Mouse (Mus musculus) forebrain, postnatal 0 days (tissue): ENCODE results near the gene Sh3bgrl3. TPM values are rescaled to one million over a fixed set of nuclear protein-coding genes. Genes with fewer than 3 reads are reported as not detected.
A peak's percentile ranks its signal among the peaks of the same experiment; 100 is the strongest.

Experiments
- ATAC-seq: fragments of 200-750 bp; cut with Nextera tagmentation; 2 replicates; pipeline ENCODE4 v1.8.0; 2017; ENCODE audit warnings: mild to moderate bottlenecking, moderate library complexity
- DNase-seq: peaks from one replicate; pipeline ENCODE4 v3.0.0-alpha.2; 2015
- H3K27ac ChIP-seq: fragments of 300-500 bp; sonication (generic); 2 replicates; pipeline ENCODE4 v1.5.1; 2014; ENCODE audit warnings: low read depth, mild to moderate bottlenecking, antibody characterized with exemption, low read length, moderate library complexity, mixed read lengths
- H3K27me3 ChIP-seq: fragments of 300-500 bp; sonication (generic); 2 replicates; pipeline ENCODE4 v1.6.1; 2014; ENCODE audit warnings: mild to moderate bottlenecking, low read length, mixed read lengths; ENCODE audit not compliant: insufficient read depth
- H3K36me3 ChIP-seq: fragments of 300-500 bp; sonication (generic); 2 replicates; pipeline ENCODE4 v1.6.1; 2014; ENCODE audit warnings: mild to moderate bottlenecking, moderate library complexity; ENCODE audit not compliant: insufficient read depth
- H3K4me1 ChIP-seq: fragments of 300-500 bp; sonication (generic); 2 replicates; pipeline ENCODE4 v1.6.1; 2014; ENCODE audit warnings: antibody characterized with exemption; ENCODE audit not compliant: insufficient read depth
- H3K4me2 ChIP-seq: fragments of 300-500 bp; sonication (generic); 2 replicates; pipeline ENCODE4 v1.6.1; 2014; ENCODE audit warnings: low read depth, mild to moderate bottlenecking, moderate library complexity
- H3K4me3 ChIP-seq: fragments of 300-500 bp; sonication (generic); 2 replicates; pipeline ENCODE4 v1.5.1; 2014; ENCODE audit warnings: low read depth, low read length, mixed read lengths
- H3K9ac ChIP-seq: fragments of 300-500 bp; sonication (generic); 2 replicates; pipeline ENCODE4 v1.6.1; 2014; ENCODE audit warnings: mild to moderate bottlenecking
- H3K9me3 ChIP-seq: fragments of 300-500 bp; sonication (generic); 2 replicates; pipeline ENCODE4 v1.6.1; 2016; ENCODE audit warnings: low read length
- CTCF ChIP-seq: sonication (generic); IDR thresholded peaks from 2 replicates; pipeline ENCODE4 v1.5.1; 2016; ENCODE audit warnings: antibody characterized with exemption, control low read depth, low read depth
- WGBS: fragments of 180-500 bp; shearing (Covaris S2); extraction: QIAGEN DNeasy Blood & Tissue Kit; methylation state at CpG from one replicate; pipeline ENCODE4 v1.1.7; 2014; 5-methylcytosine and 5-hydroxymethylcytosine counted together
- polyA plus RNA-seq: library from polyadenylated mRNA; unstranded; fragments of >200 nt; fragmentation: Nextera tagmentation; extraction: Ambion mirVana; gene quantifications from 2 replicates; pipeline ENCODE4 v1.2.1, GENCODE M21; 2015
- total RNA-seq: library from RNA; depleted of rRNA; stranded (reverse); fragments of >200 nt; gene quantifications from 2 replicates; pipeline ENCODE4 v1.2.3, GENCODE M21; 2014

Sh3bgrl3 gene
- total and polyA plus RNA-seq, 2 experiments from 2014 or later = 162 to 579 TPM

DNA sequence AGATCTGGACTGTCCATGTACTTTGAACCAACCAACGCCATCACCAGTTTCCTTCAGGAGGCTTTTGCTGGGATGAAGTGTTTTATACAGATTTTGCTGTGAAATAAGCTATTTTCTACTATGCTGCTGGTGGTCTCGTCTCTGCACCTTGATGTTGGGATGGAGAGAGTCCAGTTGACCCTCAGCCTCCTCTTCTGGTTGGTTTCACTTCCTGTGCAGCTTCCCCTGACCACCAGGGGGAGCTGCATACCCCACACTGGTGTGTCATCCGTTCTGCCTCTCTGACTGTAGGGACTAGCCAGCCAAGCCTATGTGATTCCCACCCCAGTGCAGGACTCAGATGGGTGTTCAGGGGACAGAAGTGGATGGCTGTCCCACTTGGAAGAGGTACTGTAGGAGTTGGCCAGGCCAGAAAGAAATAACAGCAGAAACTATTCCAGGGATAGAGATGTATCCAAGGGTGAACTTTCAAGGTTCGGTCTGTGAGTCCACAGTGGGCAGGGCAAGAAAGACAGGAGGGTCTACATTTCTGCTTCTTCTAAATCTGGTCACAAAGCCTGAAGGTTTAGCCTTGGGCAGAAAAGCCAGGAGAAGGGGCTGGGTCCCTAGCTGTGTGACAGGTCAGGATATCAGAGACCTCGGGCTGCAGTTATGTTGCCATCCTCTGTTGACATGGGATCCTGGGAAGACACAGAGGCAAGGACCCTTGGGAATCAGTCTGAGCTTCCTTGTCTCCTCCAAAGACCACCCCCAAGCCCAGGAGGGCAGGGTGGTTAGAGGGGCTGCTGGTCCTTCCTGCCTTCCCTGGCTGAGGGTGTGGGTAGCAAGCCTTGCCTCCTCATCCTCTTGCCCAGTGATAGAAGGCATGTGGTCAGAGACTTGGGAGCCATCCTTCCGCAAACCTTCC is 36.0 kb downstream of the Sh3bgrl3 start:
- ATAC-seq (no peak), DNase-seq (no peak)
- Histone ChIP-seq H3K27ac (no peak overlapping the region), H3K4me1 (no peaks in the 10 kb centered on the region), H3K27me3 (no peaks in the 10 kb centered on the region), H3K9me3 (no peaks in the 10 kb centered on the region), H3K9ac (no peak overlapping the region), H3K36me3 (no peaks in the 10 kb centered on the region), H3K4me2 (no peak overlapping the region), H3K4me3 (no peak overlapping the region)
- WGBS = 70% methylated on average over 6 of the region's 6 CpGs
- TF ChIP-seq CTCF = peak; percentile 50

DNA sequence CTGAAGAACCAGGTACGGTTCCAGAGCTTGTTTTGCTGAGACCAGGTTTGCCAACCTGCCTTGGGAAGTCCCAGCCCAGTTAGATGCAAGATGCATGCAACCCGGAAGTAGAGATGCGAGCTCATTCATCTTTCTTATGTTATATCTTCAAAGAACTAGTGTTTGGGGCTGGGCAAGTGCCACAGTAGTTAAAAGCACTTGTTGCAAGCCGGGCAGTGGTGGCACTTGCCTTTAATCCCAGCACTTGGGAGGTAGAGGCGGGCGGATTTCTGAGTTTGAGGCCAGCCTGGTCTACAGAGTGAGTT is 37.4 kb downstream of the Sh3bgrl3 start:
- 91% methylated on average over 6 of the region's 6 CpGs for WGBS
- no peaks in the 10 kb centered on the region for H3K9me3 ChIP-seq
- H3K27me3 ChIP-seq = no peaks in the 10 kb centered on the region
- TF ChIP-seq CTCF = no peak
- no peak overlapping the region for H3K27ac ChIP-seq
- no peak overlapping the region for H3K9ac ChIP-seq
- ATAC-seq (no peak), DNase-seq (no peak)
- H3K36me3 ChIP-seq = no peaks in the 10 kb centered on the region
- H3K4me3 ChIP-seq = no peak overlapping the region
- no peak overlapping the region for H3K4me2 ChIP-seq
- no peaks in the 10 kb centered on the region for H3K4me1 ChIP-seq

DNA sequence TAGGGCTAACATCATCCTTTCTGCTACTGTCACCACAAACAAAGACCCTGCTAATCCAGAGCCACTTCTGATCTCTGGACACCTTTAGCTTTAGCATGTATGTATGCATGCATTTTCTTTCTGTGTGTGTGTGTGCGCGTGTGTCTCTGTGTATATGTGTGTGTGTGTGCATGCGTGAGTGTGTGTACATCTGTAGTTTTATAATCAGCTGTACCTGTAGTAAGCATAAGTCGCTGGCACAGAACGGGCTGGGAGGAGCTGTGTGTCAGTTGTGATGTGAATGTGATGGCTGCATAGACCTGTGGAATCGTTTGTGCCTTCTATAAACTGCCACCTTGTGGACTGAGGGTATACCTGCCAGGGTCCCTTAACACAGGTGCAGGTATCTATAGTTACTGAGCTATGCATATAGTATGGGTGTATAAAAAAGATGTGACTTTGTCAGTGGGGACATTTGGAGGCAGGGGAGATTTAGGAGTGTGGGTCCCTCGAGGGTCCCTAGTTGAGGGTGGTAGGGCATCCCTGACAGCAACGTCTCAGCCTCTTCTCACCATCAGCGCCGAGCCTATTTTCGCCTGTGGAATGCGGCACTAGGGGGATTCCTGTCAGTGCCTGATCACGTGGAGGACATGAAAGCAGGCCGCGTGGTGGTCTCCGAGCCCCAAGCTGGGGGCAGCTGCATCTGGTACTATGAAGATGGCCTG is 37.9 kb downstream of the Sh3bgrl3 start:
- Histone ChIP-seq H3K9me3 (no peaks in the 10 kb centered on the region), H3K27ac (no peak overlapping the region), H3K4me2 (no peak overlapping the region), H3K36me3 (no peaks in the 10 kb centered on the region), H3K4me3 (no peak overlapping the region), H3K9ac (no peak overlapping the region), H3K27me3 (no peaks in the 10 kb centered on the region), H3K4me1 (no peaks in the 10 kb centered on the region)
- DNase-seq (no peak), ATAC-seq (no peak)
- WGBS = 86% methylated on average over 16 of the region's 16 CpGs
- TF ChIP-seq CTCF = peak; percentile 21; the same call in 1 of the 2 replicates

DNA sequence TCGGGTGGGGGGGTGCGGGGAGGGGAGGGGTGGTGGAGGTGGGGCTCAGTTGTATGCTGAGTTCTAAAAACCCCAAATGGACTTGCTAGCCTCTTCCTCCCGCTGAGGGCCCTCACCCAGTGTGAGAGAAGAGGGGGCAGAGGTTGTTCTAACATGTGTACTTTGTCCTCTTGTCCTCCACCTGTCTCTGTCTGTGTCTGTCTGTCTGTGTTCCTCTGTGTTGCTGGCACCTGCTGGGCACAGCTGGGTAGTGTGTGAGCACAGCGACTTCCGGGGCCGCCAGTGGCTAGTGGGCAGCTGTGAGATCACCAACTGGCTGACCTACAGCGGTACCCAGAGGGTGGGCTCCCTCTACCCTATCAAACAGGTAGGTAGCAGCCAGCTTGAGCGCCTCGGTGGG is 39.6 kb downstream of the Sh3bgrl3 start:
- Histone ChIP-seq H3K27me3 (no peaks in the 10 kb centered on the region), H3K9me3 (no peaks in the 10 kb centered on the region), H3K4me3 (no peak overlapping the region), H3K4me2 (no peak overlapping the region), H3K36me3 (no peaks in the 10 kb centered on the region), H3K4me1 (no peaks in the 10 kb centered on the region), H3K27ac (no peak overlapping the region), H3K9ac (no peak overlapping the region)
- ATAC-seq = no peak
- no peak for TF ChIP-seq CTCF
- DNase-seq = no peak
- 83% methylated on average over 9 of the region's 9 CpGs for WGBS

DNA sequence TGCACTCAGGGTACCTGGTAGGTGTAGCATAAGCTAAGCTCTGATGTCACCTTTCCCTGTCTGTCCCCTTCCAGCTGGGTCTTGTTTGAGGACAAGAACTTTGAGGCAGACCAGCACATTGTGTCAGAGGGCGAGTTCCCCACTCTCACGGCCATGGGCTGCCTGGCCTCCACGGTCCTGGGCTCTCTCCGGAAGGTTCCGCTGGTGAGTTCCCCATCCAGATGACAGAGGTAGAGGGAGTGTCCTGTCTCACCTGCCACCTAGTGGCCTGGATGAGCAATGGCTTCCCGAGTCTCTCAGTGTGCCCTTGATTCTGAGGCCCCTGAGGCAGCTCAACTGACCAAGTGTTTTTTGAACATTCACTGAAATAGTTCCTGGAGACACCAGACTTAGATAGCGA is 41.2 kb downstream of the Sh3bgrl3 start:
- 44% methylated on average over 7 of the region's 7 CpGs for WGBS
- Histone ChIP-seq H3K9me3 (no peaks in the 10 kb centered on the region), H3K27ac (no peak overlapping the region), H3K36me3 (no peaks in the 10 kb centered on the region), H3K9ac (no peak overlapping the region), H3K4me2 (no peak overlapping the region), H3K27me3 (no peaks in the 10 kb centered on the region), H3K4me1 (no peaks in the 10 kb centered on the region), H3K4me3 (no peak overlapping the region)
- TF ChIP-seq CTCF = peak; percentile 68
- ATAC-seq (no peak), DNase-seq (peak; percentile 18)

DNA sequence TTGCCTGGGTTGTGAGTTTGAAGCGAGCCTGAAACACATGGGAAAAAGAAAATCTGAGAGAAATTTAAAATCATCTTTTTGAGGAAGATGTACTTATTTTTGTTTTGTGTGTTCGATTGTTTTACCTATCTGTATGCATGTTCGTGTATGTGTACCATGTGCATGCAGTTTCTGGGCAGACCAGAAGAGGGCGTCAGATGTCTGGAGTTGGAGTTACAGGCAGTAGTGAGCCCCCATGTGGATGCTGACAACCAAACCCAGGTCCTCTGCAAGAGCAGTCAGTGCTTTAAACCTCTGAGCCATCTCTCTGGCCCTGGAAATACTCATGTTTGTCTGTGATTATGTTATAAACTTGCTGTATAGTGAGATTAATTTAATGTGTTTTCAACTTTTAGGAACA is 43.6 kb downstream of the Sh3bgrl3 start:
- Histone ChIP-seq H3K4me3 (no peak overlapping the region), H3K36me3 (no peaks in the 10 kb centered on the region), H3K9me3 (no peaks in the 10 kb centered on the region), H3K4me2 (no peak overlapping the region), H3K9ac (no peak overlapping the region), H3K4me1 (no peaks in the 10 kb centered on the region), H3K27me3 (0 out of 2 replicates have a peak, but pooled peaks cover 5% of the 10 kb centered on the region), H3K27ac (no peak overlapping the region)
- WGBS = 89% methylated on average over 4 of the region's 4 CpGs
- DNase-seq = no peak
- TF ChIP-seq CTCF = no peak
- ATAC-seq = no peak

DNA sequence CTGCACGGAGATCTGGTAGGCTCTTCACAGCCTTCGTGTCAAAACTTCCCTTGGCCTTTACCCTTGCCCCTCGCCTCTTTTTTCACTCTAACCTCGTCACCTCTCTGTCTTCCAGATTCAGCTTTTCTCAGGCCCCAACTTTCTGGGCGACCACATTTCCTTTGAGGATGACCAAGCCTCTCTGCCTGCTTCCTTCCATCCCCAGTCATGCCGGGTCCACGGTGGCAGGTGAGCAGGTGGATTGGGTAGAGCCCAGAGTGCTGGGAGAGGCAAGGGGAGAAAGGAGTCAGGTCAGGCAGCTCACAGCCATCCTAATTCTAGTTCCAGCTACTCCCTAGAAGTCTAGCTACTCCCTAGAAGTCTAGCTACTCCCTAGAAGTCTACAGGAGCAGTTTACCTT is 46.1 kb downstream of the Sh3bgrl3 start:
- Histone ChIP-seq H3K4me2 (peak overlapping the region; percentile 89), H3K9me3 (no peaks in the 10 kb centered on the region), H3K27me3 (0 out of 2 replicates have a peak, but pooled peaks cover 5% of the 10 kb centered on the region), H3K4me3 (peak overlapping the region; percentile 53), H3K9ac (peak overlapping the region; percentile 54; the same call in 1 of the 2 replicates), H3K27ac (no peak overlapping the region), H3K4me1 (no peaks in the 10 kb centered on the region), H3K36me3 (no peaks in the 10 kb centered on the region)
- no peak for DNase-seq
- ATAC-seq = no peak
- TF ChIP-seq CTCF = no peak
- 9% methylated on average over 7 of the region's 7 CpGs for WGBS
